Mouse (Mus musculus): ENCODE measurements around the gene Lpar6.

DNA sequence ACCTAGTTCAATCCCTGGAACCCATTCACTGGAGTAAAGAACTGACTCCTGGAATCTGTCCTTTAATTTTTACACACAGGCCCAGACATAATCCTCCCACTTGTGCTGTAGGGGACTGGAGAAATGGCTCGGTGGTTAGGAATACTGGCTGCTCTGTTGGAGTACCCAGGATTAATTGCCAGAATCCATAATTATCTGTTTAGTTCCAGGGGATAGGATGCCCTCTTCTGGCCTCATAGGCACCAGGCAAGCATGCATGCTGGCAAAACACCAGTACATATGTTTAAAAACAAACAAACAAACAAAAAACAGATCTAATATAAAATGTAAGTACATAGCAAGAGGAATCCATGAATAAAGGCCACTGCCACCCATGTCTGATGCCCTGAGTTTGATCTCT is 43.3 kb downstream of the Lpar6 start:
- TF ChIP-seq MAX (IDR thresholded peaks at IDR 0.05) (no peak), CTCF (IDR thresholded peaks at IDR 0.05; ENCODE audit: control insufficient read depth, insufficient read depth, insufficient read length) (no peak), USF1 (IDR thresholded peaks at IDR 0.05; ENCODE audit: low read depth) (no peak), MYOD1 (IDR thresholded peaks at IDR 0.05; ENCODE audit: control insufficient read depth, insufficient read length, low read depth) (no peak), MYOG (IDR thresholded peaks at IDR 0.05; ENCODE audit: control insufficient read depth, extremely low read depth, insufficient read length) (no peak), FOSL1 (IDR thresholded peaks at IDR 0.05; ENCODE audit: insufficient read depth, low read length, poor library complexity, severe bottlenecking) (no peak)

Measured in C2C12 (cell line).